Mouse (Mus musculus): ENCODE results near the gene Tagap. TPM values are rescaled to one million over a fixed set of nuclear protein-coding genes. Genes with fewer than 3 reads are reported as not detected.

Gene Tagap
- polyA plus RNA-seq, 1 experiment from 2014 or later: 1.4 TPM

DNA sequence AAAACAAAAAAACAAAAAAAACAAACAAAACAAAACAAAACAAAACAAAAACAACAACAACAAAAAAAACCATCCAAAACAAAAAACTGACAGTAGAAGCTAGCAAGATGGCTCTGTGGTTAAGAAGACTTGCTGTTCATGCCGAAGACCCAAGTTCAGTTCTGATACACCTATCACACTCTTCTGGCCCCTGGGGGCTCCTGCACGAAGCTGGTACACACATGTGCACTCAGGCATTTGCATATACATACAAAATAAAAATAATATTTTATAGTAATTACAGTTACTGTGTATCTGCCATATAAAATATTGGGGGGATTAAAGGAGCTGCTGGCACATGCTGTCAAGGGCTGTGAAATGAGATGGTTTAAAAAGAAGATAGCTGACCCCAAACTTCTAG, 24.3 kb upstream of the Tagap start:
- ATAC-seq (replicated peaks; ENCODE audit: low FRiP score, low TSS enrichment, low read depth): no peak
- Histone ChIP-seq H3K27me3 (replicated peaks; ENCODE audit: control insufficient read depth, insufficient read depth, low read length) (no peaks in the 10 kb centered on the region), H3K27ac (ENCODE audit: low read depth) (no peak overlapping the region), H3K36me3 (ENCODE audit: control insufficient read depth, insufficient read depth, low read length) (no peaks in the 10 kb centered on the region), H3K9ac (ENCODE audit: low read length) (no peak overlapping the region), H3K4me1 (replicated peaks; ENCODE audit: control insufficient read depth, insufficient read depth, low read length) (no peaks in the 10 kb centered on the region), H3K4me3 (ENCODE audit: low read depth, low read length) (no peak overlapping the region), H3K4me2 (ENCODE audit: low read length) (no peak overlapping the region), H3K9me3 (ENCODE audit: control insufficient read depth, low read length) (no peaks in the 10 kb centered on the region)
- no peak for DNase-seq (ENCODE audit: low spot score)
- 77% methylated on average over 2 of the region's 2 CpGs for WGBS

DNA sequence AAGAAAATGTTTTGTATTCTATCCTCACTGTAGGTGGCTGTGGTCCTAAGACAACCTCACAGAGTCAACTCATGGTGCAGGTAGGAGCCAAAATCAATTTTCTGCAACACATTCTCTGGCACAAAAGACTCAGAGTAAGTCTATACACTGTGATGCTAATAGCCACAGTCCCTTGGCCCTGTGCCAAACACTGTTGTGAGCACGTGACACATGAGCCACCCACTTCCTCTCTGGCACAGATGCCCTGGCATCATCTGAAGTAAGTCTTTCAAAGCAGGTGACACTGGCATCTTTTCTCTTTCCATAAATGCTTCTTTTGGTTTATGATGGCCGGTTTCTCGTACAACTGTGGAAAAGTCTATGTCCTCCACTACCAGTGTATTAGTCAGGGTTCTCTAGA, 23.4 kb upstream of the Tagap start:
- Histone ChIP-seq H3K27me3 (replicated peaks; ENCODE audit: control insufficient read depth, insufficient read depth, low read length) (no peaks in the 10 kb centered on the region), H3K4me1 (replicated peaks; ENCODE audit: control insufficient read depth, insufficient read depth, low read length) (no peaks in the 10 kb centered on the region), H3K27ac (ENCODE audit: low read depth) (no peak overlapping the region), H3K9ac (ENCODE audit: low read length) (no peak overlapping the region), H3K9me3 (ENCODE audit: control insufficient read depth, low read length) (no peaks in the 10 kb centered on the region), H3K4me2 (ENCODE audit: low read length) (no peak overlapping the region), H3K36me3 (ENCODE audit: control insufficient read depth, insufficient read depth, low read length) (no peaks in the 10 kb centered on the region), H3K4me3 (ENCODE audit: low read depth, low read length) (no peak overlapping the region)
- ATAC-seq (replicated peaks; ENCODE audit: low FRiP score, low TSS enrichment, low read depth) (no peak), DNase-seq (ENCODE audit: low spot score) (no peak)
- 71% methylated on average over 3 of the region's 3 CpGs for WGBS

- H3K4me3 ChIP-seq (ENCODE audit: low read depth, low read length): no peak overlapping the region
- H3K4me1 ChIP-seq (replicated peaks; ENCODE audit: control insufficient read depth, insufficient read depth, low read length): no peaks in the 10 kb centered on the region
- H3K4me2 ChIP-seq (ENCODE audit: low read length): no peak overlapping the region
- ATAC-seq (replicated peaks; ENCODE audit: low FRiP score, low TSS enrichment, low read depth): no peak
- no peaks in the 10 kb centered on the region for H3K9me3 ChIP-seq (ENCODE audit: control insufficient read depth, low read length)
- no peaks in the 10 kb centered on the region for H3K27me3 ChIP-seq (replicated peaks; ENCODE audit: control insufficient read depth, insufficient read depth, low read length)
- WGBS: 30% methylated on average over 2 of the region's 2 CpGs
- H3K27ac ChIP-seq (ENCODE audit: low read depth): no peak overlapping the region
- H3K9ac ChIP-seq (ENCODE audit: low read length): no peak overlapping the region
- no peaks in the 10 kb centered on the region for H3K36me3 ChIP-seq (ENCODE audit: control insufficient read depth, insufficient read depth, low read length)
- no peak for DNase-seq (ENCODE audit: low spot score)
Observed at GRCm38 (mm10) chr17:7904992-7905391, 20.8 kb upstream of the Tagap start.

DNA sequence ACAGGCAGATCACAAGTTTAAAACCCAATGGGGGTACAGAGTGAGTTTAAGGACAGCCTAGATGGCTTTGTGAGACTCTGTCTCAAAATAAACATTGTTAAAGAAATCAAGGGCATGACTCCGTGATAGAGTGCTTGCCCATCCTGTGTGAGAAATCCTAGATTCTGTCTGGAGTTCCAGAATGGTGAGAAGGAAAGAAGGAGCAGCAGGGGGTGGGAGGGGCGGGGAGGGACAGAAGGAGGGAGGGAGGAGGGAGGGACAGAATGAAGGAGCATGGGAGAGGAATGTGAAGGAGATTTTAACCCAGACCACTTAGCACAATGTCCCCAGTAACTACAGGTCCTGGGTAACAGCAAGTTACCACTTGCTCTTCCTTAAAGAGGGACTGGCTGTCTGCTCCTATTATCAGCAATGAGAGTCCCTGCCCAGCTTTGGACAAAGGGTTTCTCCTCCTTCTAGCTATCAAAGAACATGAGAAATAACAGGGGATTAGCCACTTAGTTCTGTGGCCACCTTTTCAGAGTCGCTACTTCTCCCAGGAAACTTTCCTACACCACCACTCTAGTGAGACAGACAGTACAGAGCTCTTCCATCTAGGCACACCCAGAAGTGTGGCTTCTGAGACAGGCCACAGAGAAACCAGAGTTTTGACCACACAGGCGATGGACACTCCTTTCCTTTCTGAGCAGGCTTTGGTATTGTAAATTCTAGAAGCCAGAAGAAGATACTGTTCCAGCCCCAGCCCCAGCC, 19.7 kb upstream of the Tagap start:
- no peaks in the 10 kb centered on the region for H3K36me3 ChIP-seq (ENCODE audit: control insufficient read depth, insufficient read depth, low read length)
- ATAC-seq (replicated peaks; ENCODE audit: low FRiP score, low TSS enrichment, low read depth) (no peak), DNase-seq (ENCODE audit: low spot score) (no peak)
- no peaks in the 10 kb centered on the region for H3K27me3 ChIP-seq (replicated peaks; ENCODE audit: control insufficient read depth, insufficient read depth, low read length)
- H3K4me3 ChIP-seq (ENCODE audit: low read depth, low read length): no peak overlapping the region
- no peak overlapping the region for H3K9ac ChIP-seq (ENCODE audit: low read length)
- 49% methylated on average over 4 of the region's 4 CpGs for WGBS
- no peak overlapping the region for H3K27ac ChIP-seq (ENCODE audit: low read depth)
- peaks cover 3% of the 10 kb centered on the region; the same call in 1 of the 2 replicates for H3K9me3 ChIP-seq (ENCODE audit: control insufficient read depth, low read length)
- no peak overlapping the region for H3K4me2 ChIP-seq (ENCODE audit: low read length)
- no peaks in the 10 kb centered on the region for H3K4me1 ChIP-seq (replicated peaks; ENCODE audit: control insufficient read depth, insufficient read depth, low read length)

DNA sequence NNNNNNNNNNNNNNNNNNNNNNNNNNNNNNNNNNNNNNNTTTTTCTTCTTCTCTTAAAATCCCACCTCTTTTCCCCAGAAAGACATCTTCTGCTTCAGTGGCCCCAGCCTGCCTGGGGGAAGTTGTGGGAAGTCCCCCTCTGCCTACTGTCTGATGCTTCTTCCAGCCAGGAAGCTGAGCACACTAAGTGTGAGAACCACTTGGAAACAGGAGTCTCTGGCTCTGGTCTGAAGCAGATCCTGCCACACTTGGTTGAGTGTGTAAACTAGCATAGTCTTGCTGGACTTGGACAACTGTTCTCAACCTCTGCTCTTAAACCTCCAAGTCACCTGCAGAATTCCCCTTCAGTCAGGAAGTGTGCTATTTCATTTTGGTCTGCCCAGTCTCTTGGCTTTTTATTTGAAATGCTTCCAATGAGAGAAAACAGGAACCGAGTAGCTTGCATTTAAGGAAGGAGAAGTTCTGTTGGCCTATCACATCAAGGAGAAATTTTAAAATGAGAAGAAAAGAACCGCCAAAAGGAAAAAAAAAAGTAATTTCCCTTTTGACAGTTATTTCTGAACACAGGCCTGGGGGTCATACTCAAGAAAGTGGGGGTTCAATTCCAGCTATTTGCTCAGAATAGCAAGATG, 11.1 kb upstream of the Tagap start:
- no peaks in the 10 kb centered on the region for H3K4me1 ChIP-seq (replicated peaks; ENCODE audit: control insufficient read depth, insufficient read depth, low read length)
- no peak overlapping the region for H3K9ac ChIP-seq (ENCODE audit: low read length)
- H3K27me3 ChIP-seq (replicated peaks; ENCODE audit: control insufficient read depth, insufficient read depth, low read length): no peaks in the 10 kb centered on the region
- no peak for DNase-seq (ENCODE audit: low spot score)
- H3K4me3 ChIP-seq (ENCODE audit: low read depth, low read length): no peak overlapping the region
- H3K36me3 ChIP-seq (ENCODE audit: control insufficient read depth, insufficient read depth, low read length): no peaks in the 10 kb centered on the region
- peaks cover 4% of the 10 kb centered on the region; the same call in 1 of the 2 replicates for H3K9me3 ChIP-seq (ENCODE audit: control insufficient read depth, low read length)
- ATAC-seq (replicated peaks; ENCODE audit: low FRiP score, low TSS enrichment, low read depth): no peak
- no peak overlapping the region for H3K27ac ChIP-seq (ENCODE audit: low read depth)
- no peak overlapping the region for H3K4me2 ChIP-seq (ENCODE audit: low read length)
- WGBS: 76% methylated on average over 2 of the region's 2 CpGs

DNA sequence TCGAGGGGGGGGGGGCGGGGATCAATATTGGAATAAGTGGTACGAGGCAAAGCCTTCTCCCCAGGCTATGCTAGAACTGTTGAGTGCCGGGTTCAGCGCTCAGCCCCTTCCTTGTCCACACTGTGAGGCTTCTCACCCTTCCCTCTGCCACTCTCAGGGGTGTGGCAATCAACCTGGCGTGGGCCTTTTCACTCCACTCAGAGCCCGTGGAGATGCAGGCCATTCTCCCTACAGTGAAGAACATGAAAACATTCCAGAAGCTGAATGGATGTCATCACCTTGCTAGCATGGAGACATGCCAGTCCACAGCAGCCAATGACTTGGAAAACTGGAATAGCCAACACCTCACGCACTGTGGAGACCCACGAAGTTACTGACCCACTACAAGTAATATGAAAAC, 10.0 kb upstream of the Tagap start:
- no peaks in the 10 kb centered on the region for H3K36me3 ChIP-seq (ENCODE audit: control insufficient read depth, insufficient read depth, low read length)
- ATAC-seq (replicated peaks; ENCODE audit: low FRiP score, low TSS enrichment, low read depth) (no peak), DNase-seq (ENCODE audit: low spot score) (no peak)
- H3K27me3 ChIP-seq (replicated peaks; ENCODE audit: control insufficient read depth, insufficient read depth, low read length): no peaks in the 10 kb centered on the region
- no peak overlapping the region for H3K27ac ChIP-seq (ENCODE audit: low read depth)
- no peaks in the 10 kb centered on the region for H3K4me1 ChIP-seq (replicated peaks; ENCODE audit: control insufficient read depth, insufficient read depth, low read length)
- no peak overlapping the region for H3K4me3 ChIP-seq (ENCODE audit: low read depth, low read length)
- H3K9ac ChIP-seq (ENCODE audit: low read length): no peak overlapping the region
- no peak overlapping the region for H3K4me2 ChIP-seq (ENCODE audit: low read length)
- WGBS: 83% methylated on average over 9 of the region's 9 CpGs
- peaks cover 4% of the 10 kb centered on the region; the same call in 1 of the 2 replicates for H3K9me3 ChIP-seq (ENCODE audit: control insufficient read depth, low read length)

GRCm38 (mm10) chr17:7916782-7917574, 8.8 kb upstream of the Tagap start:
- no peaks in the 10 kb centered on the region for H3K4me1 ChIP-seq (replicated peaks; ENCODE audit: control insufficient read depth, insufficient read depth, low read length)
- DNase-seq (ENCODE audit: low spot score): no peak
- H3K4me2 ChIP-seq (ENCODE audit: low read length): no peak overlapping the region
- no peaks in the 10 kb centered on the region for H3K27me3 ChIP-seq (replicated peaks; ENCODE audit: control insufficient read depth, insufficient read depth, low read length)
- no peaks in the 10 kb centered on the region for H3K36me3 ChIP-seq (ENCODE audit: control insufficient read depth, insufficient read depth, low read length)
- H3K9ac ChIP-seq (ENCODE audit: low read length): no peak overlapping the region
- WGBS: 54% methylated on average over 12 of the region's 12 CpGs
- ATAC-seq (replicated peaks; ENCODE audit: low FRiP score, low TSS enrichment, low read depth): no peak
- H3K9me3 ChIP-seq (ENCODE audit: control insufficient read depth, low read length): no peaks in the 10 kb centered on the region
- H3K4me3 ChIP-seq (ENCODE audit: low read depth, low read length): no peak overlapping the region
- no peak overlapping the region for H3K27ac ChIP-seq (ENCODE audit: low read depth)

DNA sequence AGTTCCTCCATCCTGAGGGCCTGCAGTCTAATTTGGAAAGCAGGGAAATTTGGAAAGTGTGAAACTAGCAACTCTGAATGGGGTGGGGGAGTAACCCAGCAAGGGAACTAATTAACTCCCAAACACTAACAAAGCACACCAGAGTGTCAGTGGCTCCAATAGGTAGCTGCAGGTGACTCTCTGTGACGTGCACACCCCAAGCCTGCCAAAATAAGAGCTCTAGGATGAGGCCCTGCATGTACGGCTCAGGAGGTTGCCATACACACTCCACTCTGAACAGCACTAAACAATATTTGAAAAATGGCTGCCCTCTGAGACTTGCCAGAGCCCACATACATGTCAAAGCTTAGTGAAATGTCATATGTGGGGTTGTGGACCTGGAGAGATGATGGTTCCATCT, 7.4 kb upstream of the Tagap start:
- ATAC-seq (replicated peaks; ENCODE audit: low FRiP score, low TSS enrichment, low read depth) (no peak), DNase-seq (ENCODE audit: low spot score) (no peak)
- Histone ChIP-seq H3K9me3 (ENCODE audit: control insufficient read depth, low read length) (no peaks in the 10 kb centered on the region), H3K4me1 (replicated peaks; ENCODE audit: control insufficient read depth, insufficient read depth, low read length) (no peaks in the 10 kb centered on the region), H3K4me2 (ENCODE audit: low read length) (no peak overlapping the region), H3K9ac (ENCODE audit: low read length) (no peak overlapping the region), H3K27me3 (replicated peaks; ENCODE audit: control insufficient read depth, insufficient read depth, low read length) (no peaks in the 10 kb centered on the region), H3K27ac (ENCODE audit: low read depth) (no peak overlapping the region), H3K36me3 (ENCODE audit: control insufficient read depth, insufficient read depth, low read length) (no peaks in the 10 kb centered on the region), H3K4me3 (ENCODE audit: low read depth, low read length) (no peak overlapping the region)
- 71% methylated on average over 2 of the region's 2 CpGs for WGBS
